Mouse (Mus musculus): Measurements from ENCODE around the gene Brix1.
A peak's percentile ranks its signal among the peaks of the same experiment; 100 is the strongest.
"Not testable (repeated sequence)": the region's sequence is repeated elsewhere in the genome, so short reads cannot be mapped to it uniquely, and the experiment has no call there.

Brix1 gene

GRCm38 (mm10) chr15:10485484-10486364 lies at the start of gene Brix1, which contains the start of gene Rad1:
Brix1 (minus strand) TSS chr15:10485947.
Rad1 (plus strand) TSS chr15:10486018.
- DNase-seq = peak; percentile 96

DNA sequence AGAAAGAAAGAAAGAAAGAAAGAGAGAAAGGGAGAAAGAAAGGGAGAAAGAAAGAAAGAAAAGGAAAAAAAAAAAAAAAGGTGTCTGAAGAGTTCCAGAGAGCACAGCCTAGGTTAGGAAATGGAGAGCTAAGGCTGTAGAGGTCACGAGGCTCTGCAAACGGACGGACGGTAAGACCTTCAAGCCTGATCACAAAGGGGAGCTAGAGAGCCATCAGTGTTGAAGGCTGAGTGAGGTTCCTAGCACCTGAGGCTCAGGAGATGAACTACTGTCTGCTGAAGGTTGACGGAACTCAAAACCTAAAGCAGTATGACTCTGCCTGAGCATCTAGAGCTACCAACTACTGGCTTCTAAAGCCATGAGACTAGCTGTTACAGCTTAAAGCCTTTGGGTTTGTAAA lies 48.8 kb upstream of the Brix1 start:
- DNase-seq = no peak

DNA sequence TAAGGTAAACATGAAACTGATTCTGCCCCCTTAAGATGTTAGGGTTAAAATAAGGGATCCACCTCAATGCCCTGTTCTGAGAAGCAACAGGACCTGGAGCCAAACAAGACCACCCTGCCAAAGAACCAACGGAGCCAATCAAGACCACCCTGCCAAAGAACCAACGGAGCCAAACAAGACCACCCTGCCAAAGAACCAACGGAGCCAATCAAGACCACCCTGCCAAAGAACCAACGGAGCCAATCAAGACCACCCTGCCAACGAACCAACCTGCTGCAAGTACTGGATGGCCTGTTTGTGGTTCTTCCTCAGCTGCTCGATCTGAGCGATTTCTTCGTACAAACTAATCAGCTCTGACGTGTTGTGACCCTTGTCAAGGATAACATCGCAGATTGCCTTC lies 47.6 kb upstream of the Brix1 start:
- DNase-seq = not testable (repeated sequence)

DNA sequence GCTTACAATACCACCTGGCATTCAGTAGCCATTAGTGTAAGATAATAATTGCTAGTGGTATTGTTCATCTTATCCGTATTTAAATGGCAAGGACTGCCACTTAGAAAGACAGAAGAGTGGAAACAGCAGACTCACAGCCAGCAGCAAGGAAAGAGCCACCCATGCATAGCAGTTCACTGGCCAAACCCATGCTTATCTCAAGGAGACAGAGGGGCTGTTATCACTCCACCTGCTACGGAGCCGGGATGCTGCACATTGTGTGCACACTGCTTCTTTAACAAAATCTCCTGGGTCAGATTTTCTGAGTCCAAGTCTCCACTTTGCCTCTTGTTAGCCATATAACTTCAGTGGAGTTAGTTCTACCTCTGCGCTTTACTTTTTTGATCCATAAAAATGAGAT lies 45.6 kb upstream of the Brix1 start:
- no peak for DNase-seq

DNA sequence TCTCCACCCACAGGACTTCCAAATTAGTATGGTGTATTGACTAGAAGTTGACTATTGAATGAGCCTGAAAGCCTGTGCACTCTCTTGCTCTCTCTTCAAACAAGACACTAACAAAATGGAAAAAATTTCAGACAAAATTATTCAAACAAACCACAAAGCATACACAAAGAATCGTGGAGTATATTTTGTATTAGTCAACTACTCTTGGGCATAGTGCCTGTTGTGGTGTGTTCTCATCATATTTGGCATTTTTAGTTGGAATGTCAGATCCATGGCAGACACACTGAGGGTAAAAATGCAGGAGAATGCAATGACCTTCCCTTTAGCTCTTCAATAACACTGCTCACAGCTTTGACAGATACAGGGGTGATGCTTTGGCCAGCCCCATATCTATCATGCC lies 40.1 kb upstream of the Brix1 start:
- no peak for DNase-seq

DNA sequence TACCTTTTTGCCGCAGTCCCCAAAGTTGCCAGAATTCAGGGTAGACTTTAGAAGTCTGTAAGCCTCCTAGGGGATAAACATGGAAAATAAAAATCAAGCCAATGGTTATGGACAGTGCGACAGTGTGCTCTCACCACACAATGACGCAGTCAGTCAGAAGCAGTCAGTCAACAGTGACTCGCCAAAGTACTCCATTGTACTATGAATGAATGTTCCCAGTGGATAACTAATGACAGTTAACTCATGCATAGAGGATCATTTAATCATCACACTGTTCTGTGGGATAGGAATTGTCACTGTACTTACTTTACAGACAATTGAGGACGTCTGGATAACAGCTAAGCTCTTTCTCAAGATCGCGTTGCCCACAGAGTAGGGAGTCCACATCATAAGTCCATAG lies 29.4 kb upstream of the Brix1 start:
- no peak for DNase-seq

- DNase-seq = peak; percentile 46
These were observed 20.4 kb upstream of the Brix1 start for GRCm38 (mm10) chr15:10506099-10506498.

DNA sequence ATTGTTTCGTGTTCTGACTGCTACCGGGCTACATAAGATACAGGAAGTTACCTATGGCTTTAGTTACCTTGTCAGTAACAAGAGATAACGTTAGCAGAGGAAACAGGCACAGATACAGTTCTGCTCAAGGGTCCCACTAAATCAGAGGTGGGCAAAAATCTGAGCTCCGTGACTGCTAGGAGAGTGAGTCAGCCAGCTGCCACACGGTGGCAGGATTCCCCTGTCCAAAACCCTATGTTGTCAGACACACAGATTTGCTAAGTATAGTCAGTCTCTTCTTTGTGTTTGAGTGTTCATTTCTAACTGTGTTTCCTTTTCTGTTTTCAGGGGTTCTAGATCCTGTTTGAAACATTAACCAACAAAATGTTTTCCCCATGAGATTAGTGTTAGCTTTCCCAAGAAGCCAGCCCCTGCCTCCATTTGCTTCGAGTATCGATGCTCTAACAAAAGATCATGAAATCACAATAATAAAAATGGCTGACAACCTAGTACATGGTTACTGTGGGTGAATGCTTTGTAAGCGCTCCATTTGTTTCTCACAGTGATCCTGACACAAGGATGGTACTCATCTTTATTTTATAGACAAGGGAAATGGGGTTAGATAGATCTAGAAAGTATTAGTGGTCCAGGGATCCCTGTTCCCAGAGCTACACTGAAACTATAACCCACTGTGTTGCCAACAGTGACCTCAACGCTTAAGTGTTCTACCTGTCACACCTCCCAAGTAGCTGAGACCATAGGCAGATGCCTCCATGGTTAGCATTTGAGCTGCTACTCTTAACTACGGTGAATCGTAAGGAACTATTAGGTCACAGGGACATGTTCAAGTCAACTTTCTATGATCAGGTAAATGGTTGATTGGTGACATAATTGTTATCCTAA lies 15.3 kb upstream of the Brix1 start:
- DNase-seq = peak; percentile 80

DNA sequence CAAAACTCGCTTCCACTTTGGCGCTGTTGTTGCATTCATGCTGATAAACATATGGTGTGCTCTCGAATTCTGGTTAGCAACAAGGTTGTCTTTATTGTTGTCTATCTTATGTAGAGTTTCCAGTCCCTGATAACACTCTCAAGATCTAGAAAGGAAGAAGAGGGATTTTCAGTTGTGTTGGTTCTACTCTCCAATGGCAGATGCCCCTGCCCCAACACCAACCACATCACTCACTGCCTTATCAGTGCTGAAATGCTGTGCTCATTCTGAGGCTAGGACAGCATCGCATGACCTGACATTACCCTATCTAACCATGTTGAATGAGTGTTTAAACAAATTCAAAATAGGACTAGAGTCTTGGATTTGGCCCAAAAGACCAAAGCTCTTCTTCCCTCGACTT lies 14.3 kb upstream of the Brix1 start:
- DNase-seq = no peak

DNA sequence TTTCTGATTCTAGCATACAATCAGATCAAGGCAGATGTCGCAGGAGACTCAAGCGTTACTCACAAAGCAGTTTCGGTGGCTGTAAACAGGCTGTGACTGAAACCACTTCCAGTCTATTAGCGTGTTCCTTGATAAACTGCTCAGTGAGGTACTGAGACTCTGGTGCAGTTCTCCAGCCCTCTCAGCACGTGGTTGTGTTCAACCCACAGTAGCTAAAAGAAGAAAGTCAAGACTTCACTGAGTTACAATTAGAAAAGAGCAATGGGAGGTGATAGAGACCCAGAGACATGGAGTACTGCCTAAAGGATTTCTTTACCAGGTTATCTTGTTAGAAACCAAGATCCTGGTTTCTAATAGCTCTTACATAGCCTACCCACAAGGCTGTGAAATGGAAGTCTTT lies 13.8 kb upstream of the Brix1 start:
- DNase-seq = no peak

GRCm38 (mm10) chr15:10496696-10497095 lies 10.9 kb upstream of the Brix1 start:
- DNase-seq = not testable (repeated sequence)

GRCm38 (mm10) chr15:10495944-10496343 lies 10.2 kb upstream of the Brix1 start:
- DNase-seq = no peak

GRCm38 (mm10) chr15:10490101-10490500 lies 4.4 kb upstream of the Brix1 start:
- DNase-seq = no peak

DNA sequence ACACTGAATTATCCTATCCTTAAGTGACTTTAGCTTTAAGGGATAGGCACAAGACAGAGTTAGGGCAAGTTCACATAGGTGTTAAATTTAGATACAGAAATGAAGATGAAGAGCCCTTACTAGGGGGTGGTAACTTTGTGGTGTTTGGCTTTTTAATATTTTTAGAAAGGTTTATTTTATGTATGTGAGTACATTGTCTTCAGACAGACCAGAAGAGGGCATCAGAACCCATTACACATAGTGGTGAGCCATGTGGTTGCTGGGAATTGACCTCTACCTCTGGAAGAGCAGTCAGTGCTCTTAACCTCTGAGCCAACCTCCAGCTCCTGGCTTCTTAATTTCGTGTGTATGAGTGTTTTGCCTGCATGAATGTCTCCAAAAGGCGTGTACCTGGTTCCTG lies 1.5 kb upstream of the Brix1 start:
- DNase-seq = no peak

- DNase-seq = no peak
These were observed 655 bp upstream of the Brix1 start for GRCm38 (mm10) chr15:10486365-10486839.

GRCm38 (mm10) chr15:10470941-10471340 lies 14.8 kb downstream of the Brix1 start:
- DNase-seq = no peak

DNA sequence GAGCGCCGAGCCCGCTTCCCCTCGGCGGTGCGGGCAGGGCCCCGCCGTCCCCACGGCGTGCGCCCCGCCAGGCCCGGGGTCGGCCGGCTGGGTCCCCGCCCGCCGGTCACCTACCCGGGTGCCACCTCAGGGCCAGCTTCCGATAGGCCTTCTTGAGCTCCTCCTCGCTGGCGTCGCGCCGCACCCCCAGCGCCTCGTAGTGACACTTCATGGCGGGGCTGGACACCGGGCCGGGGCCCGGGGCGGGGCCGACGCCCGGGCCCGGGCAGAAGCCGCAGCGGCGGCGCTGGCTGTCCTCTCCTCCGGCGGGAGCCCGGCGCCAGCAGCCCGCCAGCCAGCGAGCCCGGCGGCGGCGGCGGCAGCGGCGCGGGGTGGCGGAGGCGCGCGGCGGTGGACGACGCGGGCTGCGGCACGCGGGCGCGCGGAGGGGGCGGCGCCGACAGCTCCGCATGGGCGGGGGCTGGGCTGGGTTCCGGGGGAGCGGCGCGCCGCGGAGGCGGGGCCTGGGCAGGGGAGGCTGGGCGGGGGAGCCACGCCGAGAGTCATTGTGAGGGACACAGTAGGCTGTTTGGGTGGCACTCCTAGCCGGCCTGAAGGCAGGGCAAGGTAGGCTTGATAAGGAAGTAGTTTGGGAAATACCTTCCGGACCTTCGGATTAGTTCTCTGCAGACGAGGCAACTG lies 15.5 kb downstream of the Brix1 start, which contains the start of gene Dnajc21:
Gene Dnajc21 (minus strand): TSS at position 366 of the 681 bp plus-strand sequence.
- DNase-seq = peak; percentile 92

DNA sequence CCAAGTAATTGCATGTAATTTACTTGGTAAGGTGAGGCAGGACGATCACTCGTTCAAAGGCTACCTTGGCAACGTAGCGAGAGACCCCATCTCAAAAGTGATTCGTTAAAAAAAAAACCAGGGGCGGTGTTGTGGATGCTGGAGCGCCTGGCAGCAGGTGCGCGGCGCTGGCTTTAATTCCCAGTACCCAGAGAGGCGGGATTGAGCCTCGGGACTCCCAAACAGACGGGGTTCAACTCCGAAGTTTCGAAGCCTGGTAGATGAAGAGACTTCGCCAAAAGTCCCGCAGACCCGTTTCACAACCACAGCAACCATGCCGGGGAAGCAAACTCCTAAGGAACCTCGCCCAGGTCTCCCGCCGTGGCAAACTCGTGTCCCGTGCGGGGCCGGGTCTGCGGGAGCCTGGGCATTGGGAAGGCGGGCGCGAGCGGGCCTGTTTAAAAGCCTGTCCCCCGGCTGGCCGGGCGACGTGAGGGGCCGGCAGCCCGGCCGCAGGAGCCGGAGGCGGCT lies 16.1 kb downstream of the Brix1 start:
- no peak for DNase-seq

GRCm38 (mm10) chr15:10468761-10469160 lies 17.0 kb downstream of the Brix1 start:
- no peak for DNase-seq

GRCm38 (mm10) chr15:10464678-10465077 lies 21.1 kb downstream of the Brix1 start:
- no peak for DNase-seq

DNA sequence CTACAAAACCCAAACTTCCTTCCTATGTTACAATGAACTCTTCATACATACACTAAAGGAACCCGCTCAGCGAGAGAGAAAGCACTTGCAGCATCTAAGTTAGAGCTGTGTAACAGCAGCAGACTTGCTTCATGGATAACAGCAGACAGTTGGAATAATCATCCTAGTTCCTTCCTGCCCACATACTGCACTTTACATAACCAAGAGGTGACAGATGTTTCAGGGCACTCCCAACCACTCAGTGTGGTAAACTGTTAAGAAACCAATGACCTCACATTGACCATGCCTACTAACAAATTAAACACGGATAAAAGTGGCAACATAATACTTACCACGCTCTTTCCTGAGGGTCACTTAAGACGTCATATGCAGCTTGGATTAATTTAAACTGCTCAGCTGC lies 22.2 kb downstream of the Brix1 start:
- DNase-seq = no peak

DNA sequence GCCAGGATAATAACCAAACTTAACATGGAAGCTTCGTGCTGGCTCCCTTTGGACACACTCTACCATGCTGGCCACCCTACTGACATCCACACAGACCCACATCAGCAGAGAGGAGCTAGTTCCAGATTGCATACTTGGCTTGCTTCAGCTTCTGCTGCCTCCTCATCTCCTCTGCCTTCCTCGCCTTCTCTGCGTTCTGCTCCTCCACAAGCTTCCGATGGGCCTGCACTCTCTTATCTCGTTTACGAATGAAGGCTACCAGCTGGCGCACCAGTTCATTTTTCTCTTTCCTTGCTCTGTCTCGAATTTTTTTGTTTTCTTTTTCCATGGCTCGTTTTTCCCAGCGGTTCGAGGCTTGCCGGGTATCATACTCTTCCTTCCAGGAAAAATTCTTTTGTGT lies 24.8 kb downstream of the Brix1 start:
- DNase-seq = peak; percentile 64

- no peak for DNase-seq
These were observed 38.6 kb downstream of the Brix1 start for GRCm38 (mm10) chr15:10447102-10447501.
